Mouse (Mus musculus) hindbrain, embryonic 10.5 days (tissue): ENCODE measurements around the gene Tapbpl. TPM values are rescaled to one million over a fixed set of nuclear protein-coding genes. Genes with fewer than 3 reads are reported as not detected.

Source experiments
- DNase-seq: peaks from one replicate; pipeline ENCODE4 v3.0.0-alpha.2; 2017; ENCODE audit warnings: low spot score
- H3K27ac ChIP-seq: fragments of 300-500 bp; sonication (generic); 2 replicates; pipeline ENCODE4 v1.5.1; 2016; ENCODE audit warnings: mild to moderate bottlenecking, moderate library complexity
- H3K27me3 ChIP-seq: fragments of 300-500 bp; sonication (generic); 2 replicates; pipeline ENCODE4 v1.6.1; 2016; ENCODE audit warnings: mild to moderate bottlenecking; ENCODE audit not compliant: poor library complexity, insufficient read depth, severe bottlenecking
- H3K36me3 ChIP-seq: fragments of 300-500 bp; sonication (generic); 2 replicates; pipeline ENCODE4 v1.6.1; 2016; ENCODE audit warnings: mild to moderate bottlenecking, moderate library complexity
- H3K4me1 ChIP-seq: fragments of 300-500 bp; sonication (generic); replicated peaks from 2 replicates; pipeline ENCODE4 v1.6.1; 2016; ENCODE audit warnings: mild to moderate bottlenecking
- H3K4me3 ChIP-seq: fragments of 300-500 bp; sonication (generic); 2 replicates; pipeline ENCODE4 v1.5.1; 2016; ENCODE audit warnings: mild to moderate bottlenecking, moderate library complexity
- H3K9me3 ChIP-seq: fragments of 300-500 bp; sonication (generic); 2 replicates; pipeline ENCODE4 v1.6.1; 2016; ENCODE audit warnings: mild to moderate bottlenecking, moderate library complexity
- WGBS: fragments of 180-500 bp; shearing (Covaris S2); methylation state at CpG from one replicate; pipeline ENCODE4 v1.1.7; 2016; 5-methylcytosine and 5-hydroxymethylcytosine counted together
- polyA plus RNA-seq: library from polyadenylated mRNA; unstranded; fragments of >200 nt; fragmentation: Nextera tagmentation; extraction: Ambion mirVana; gene quantifications from 2 replicates; pipeline ENCODE4 v1.2.1, GENCODE M21; 2016

Tapbpl gene
- polyA plus RNA-seq, 1 experiment from 2014 or later = 1.9 TPM

- H3K4me3 ChIP-seq = no peak overlapping the region
- DNase-seq = no peak
Measured at GRCm38 (mm10) chr6:125234520-125234828, 2.8 kb upstream of the Tapbpl start.

DNA sequence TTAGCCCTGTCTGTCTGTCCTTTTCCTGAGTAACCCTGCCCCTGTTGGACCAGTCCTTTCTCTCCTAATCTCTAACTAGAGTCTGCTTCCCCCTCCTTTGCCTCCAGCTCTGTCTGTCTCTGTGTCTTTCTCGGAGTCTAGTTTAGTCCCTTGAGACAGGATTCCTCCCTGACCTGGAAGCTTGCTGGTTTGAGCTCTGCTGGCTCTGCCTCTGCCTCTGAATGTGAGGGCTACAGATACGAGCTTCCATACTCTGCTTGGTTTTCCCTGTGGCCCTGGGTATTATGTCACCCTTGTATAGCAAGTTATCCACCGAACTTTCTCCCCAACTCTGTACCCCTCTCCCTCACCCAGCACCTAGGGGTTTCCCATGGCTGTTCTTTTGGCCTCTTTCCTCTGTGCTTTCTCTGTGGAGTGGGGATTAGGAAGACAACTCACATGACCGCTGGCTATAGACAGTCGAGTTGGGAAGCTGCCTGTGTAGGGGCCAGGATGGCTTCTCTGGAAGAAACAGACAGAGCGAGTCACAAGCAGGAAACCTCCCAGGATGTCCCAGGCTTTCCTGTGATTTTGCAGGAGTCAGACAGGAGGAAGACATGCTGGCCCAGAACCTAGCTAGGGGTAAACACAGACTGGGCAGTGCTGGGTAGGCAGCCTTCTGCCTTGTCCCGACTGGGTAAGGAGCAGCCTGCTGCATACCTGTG is 2.3 kb upstream of the Tapbpl start:
- WGBS = 69% methylated on average over 7 of the region's 7 CpGs
- Histone ChIP-seq H3K27me3 (no peaks in the 10 kb centered on the region), H3K9me3 (no peaks in the 10 kb centered on the region), H3K27ac (no peak overlapping the region; the same call in 1 of the 2 replicates), H3K4me1 (peaks cover 47% of the 10 kb centered on the region), H3K36me3 (no peaks in the 10 kb centered on the region), H3K4me3 (no peak overlapping the region)
- no peak for DNase-seq

More at GRCm38 (mm10) chr6:125234520-125234828, 2.8 kb upstream of the Tapbpl start:
- WGBS = 75% methylated on average over 5 of the region's 5 CpGs
- H3K36me3 ChIP-seq = no peaks in the 10 kb centered on the region
- peaks cover 47% of the 10 kb centered on the region for H3K4me1 ChIP-seq
- H3K27ac ChIP-seq = no peak overlapping the region
- no peaks in the 10 kb centered on the region for H3K9me3 ChIP-seq
- H3K27me3 ChIP-seq = no peaks in the 10 kb centered on the region

DNA sequence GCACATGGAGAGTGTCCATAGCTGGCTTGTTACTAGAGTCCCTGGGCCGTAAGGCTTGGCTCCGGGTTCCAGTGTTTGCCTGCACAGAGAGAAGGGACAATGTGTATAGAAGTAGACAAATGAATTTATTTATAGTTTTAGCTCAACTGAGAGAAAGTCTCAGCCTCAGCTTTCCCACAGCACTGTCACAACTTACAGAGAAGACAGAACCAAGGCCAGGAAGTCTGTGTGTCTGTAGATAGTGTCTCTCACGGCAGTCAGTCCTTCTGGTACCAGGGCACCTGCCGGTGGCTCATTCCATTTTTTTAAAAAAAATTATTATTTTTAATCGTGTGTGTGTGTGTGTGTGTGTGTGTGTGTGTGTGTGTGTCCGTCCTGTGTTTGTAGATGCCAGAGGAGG is 856 bp upstream of the Tapbpl start:
- no peak for DNase-seq
- H3K36me3 ChIP-seq = no peaks in the 10 kb centered on the region
- WGBS = 86% methylated on average over 6 of the region's 6 CpGs
- no peaks in the 10 kb centered on the region for H3K9me3 ChIP-seq
- peaks cover 49% of the 10 kb centered on the region for H3K4me1 ChIP-seq
- H3K4me3 ChIP-seq = no peak overlapping the region
- no peak overlapping the region for H3K27ac ChIP-seq
- H3K27me3 ChIP-seq = no peaks in the 10 kb centered on the region

- H3K36me3 ChIP-seq = no peaks in the 10 kb centered on the region
- no peaks in the 10 kb centered on the region for H3K9me3 ChIP-seq
- H3K4me1 ChIP-seq = peaks cover 49% of the 10 kb centered on the region
- no peaks in the 10 kb centered on the region for H3K27me3 ChIP-seq
- H3K4me3 ChIP-seq = peak overlapping the region; percentile 53
- WGBS = 49% methylated on average over 4 of the region's 4 CpGs
- peak overlapping the region; percentile 86 for H3K27ac ChIP-seq
- no peak for DNase-seq
Measured at GRCm38 (mm10) chr6:125232045-125232437, 381 bp upstream of the Tapbpl start.

- peaks cover 40% of the 10 kb centered on the region for H3K4me1 ChIP-seq
- no peaks in the 10 kb centered on the region for H3K27me3 ChIP-seq
- no peak overlapping the region for H3K4me3 ChIP-seq
- H3K36me3 ChIP-seq = no peaks in the 10 kb centered on the region
- DNase-seq = no peak
- H3K9me3 ChIP-seq = no peaks in the 10 kb centered on the region
- peak overlapping the region; percentile 64 for H3K27ac ChIP-seq
- 65% methylated on average over 9 of the region's 9 CpGs for WGBS
Measured at GRCm38 (mm10) chr6:125230571-125230970, 1.1 kb downstream of the Tapbpl start.

- Histone ChIP-seq H3K27me3 (no peaks in the 10 kb centered on the region), H3K4me3 (no peak overlapping the region), H3K36me3 (peaks cover 4% of the 10 kb centered on the region; the same call in 1 of the 2 replicates), H3K9me3 (no peaks in the 10 kb centered on the region), H3K4me1 (peaks cover 7% of the 10 kb centered on the region), H3K27ac (no peak overlapping the region)
- 80% methylated on average over 5 of the region's 5 CpGs for WGBS
- no peak for DNase-seq
Measured at GRCm38 (mm10) chr6:125225518-125226115, 6.0 kb downstream of the Tapbpl start.

DNA sequence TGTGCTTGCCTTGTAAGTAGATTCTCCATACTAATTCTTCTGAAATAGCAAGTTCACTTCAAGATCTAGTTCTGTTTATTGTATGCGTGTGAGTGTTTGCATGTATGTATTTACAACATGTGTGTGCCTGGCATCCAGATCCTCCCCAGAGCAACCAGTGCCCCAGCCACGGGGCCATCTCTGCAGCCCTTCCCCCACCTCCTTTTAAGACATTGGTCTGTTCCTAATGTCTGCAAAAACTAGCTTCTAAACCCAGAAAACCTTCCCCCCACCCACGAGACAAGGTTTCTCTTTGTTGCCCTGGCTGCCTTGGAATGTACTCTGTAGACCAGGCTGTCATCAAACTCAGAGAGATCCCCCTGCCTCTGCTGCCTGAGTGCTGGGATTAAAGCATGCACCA is 9.1 kb downstream of the Tapbpl start:
- 85% methylated on average over 3 of the region's 3 CpGs for WGBS

DNA sequence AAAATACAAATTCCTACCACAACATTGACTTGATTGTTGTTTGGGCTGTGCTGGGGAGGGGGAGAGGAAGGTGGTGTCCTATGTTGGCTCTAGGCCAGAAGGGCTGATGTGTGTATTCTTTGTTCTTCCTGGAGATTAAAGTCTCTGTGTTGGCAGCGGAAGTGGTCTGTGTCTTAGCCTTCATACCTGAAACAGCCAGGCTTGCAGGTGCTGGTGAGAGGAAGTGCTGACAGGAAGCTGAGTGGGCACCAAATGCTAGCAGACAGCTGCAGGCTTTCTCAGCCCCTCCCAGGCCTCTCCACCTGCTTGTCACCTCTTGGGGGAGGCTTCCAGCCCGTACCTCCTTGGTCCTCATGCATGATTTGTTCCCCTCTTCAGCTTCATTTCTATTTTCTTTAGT is 9.5 kb downstream of the Tapbpl start:
- Histone ChIP-seq H3K27me3 (peaks cover under 1% of the 10 kb centered on the region; the same call in 1 of the 2 replicates), H3K36me3 (peaks cover 4% of the 10 kb centered on the region; the same call in 1 of the 2 replicates), H3K9me3 (no peaks in the 10 kb centered on the region), H3K27ac (no peak overlapping the region), H3K4me1 (no peaks in the 10 kb centered on the region), H3K4me3 (no peak overlapping the region)
- no peak for DNase-seq
- 69% methylated on average over 2 of the region's 2 CpGs for WGBS

More for the DNA sequence above, 9.1 kb downstream of the Tapbpl start:
- Histone ChIP-seq H3K27ac (no peak overlapping the region), H3K9me3 (no peaks in the 10 kb centered on the region), H3K4me3 (no peak overlapping the region), H3K36me3 (peaks cover 4% of the 10 kb centered on the region; the same call in 1 of the 2 replicates), H3K4me1 (no peaks in the 10 kb centered on the region), H3K27me3 (no peaks in the 10 kb centered on the region; the same call in 1 of the 2 replicates)
- DNase-seq = no peak

DNA sequence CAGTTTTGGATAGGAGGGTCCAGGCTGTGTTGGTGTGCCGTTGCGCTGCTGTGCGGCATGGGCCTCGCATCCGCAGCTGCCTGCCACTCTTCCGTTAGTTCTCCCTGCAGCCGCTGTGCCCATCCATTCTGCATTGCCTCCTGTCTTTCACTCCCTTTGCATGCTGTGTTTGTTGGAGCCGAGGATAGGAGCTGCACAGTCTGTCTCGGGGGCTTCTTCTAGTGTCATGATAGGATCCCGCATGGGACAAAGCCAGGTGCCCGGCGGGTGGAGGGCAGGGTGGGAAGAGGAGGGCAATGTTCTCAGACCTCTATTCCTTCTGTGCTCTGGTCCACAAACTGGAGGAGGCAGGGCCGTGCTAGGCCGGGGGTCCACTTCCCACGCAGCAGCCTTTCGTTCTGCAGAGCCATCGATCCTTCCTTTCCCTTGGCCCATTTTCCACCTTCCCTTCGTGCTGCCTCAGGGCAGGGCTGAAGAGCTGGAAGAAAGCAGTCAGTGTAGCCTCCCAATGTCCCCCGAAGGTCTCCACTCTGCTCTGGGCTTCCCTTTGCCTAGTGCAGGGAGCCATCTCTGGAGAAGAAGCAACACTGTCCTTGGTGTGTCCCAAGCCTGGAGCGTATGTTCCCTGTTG is 10.4 kb downstream of the Tapbpl start:
- H3K4me1 ChIP-seq = peaks cover 4% of the 10 kb centered on the region
- no peaks in the 10 kb centered on the region for H3K9me3 ChIP-seq
- WGBS = 90% methylated on average over 20 of the region's 20 CpGs
- no peak overlapping the region for H3K4me3 ChIP-seq
- peaks cover 4% of the 10 kb centered on the region; the same call in 1 of the 2 replicates for H3K36me3 ChIP-seq
- H3K27ac ChIP-seq = no peak overlapping the region
- no peak for DNase-seq
- peaks cover 9% of the 10 kb centered on the region for H3K27me3 ChIP-seq

DNA sequence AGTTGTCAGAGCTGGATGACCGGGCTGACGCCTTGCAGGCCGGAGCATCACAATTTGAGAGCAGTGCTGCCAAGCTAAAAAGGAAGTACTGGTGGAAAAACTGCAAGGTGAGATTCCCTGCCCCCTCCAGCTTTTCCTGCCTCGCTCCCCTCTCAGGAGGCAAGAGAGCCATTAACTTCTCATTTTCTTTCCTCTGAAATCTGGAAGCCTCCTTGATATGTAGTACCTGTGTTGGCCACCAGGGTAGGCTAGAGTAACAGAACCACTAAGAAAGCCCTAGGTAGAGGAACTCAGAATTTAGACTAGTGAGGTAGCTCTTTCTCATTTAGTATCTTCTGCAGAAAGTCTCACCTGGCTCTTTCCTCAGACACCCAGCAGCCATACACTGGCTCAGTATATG is 12.7 kb downstream of the Tapbpl start:
- H3K4me3 ChIP-seq = no peak overlapping the region
- peak; percentile 31 for DNase-seq
- peaks cover 10% of the 10 kb centered on the region for H3K27me3 ChIP-seq
- WGBS = 79% methylated on average over 4 of the region's 4 CpGs
- peaks cover 15% of the 10 kb centered on the region for H3K4me1 ChIP-seq
- H3K9me3 ChIP-seq = no peaks in the 10 kb centered on the region
- no peaks in the 10 kb centered on the region for H3K36me3 ChIP-seq
- H3K27ac ChIP-seq = no peak overlapping the region

DNA sequence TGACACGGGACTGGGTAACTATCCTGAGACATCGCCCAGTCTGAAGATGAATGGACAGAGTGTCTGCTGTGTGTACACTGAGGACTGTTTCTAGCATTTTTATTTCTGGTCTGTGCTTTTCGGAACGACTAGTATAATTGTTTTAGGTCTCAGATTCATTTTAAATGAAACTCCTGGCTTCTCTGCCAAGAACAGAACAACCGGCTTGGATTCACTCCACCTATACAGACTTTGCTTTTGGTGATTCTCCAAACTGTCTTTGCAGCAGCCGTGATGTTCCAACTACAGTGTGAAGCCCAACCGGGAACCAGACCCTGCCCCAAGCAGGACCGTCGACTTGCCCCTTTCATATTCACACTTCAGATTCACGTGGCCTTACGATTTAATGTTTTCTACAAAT is 13.8 kb downstream of the Tapbpl start:
- no peaks in the 10 kb centered on the region for H3K36me3 ChIP-seq
- H3K4me1 ChIP-seq = peaks cover 15% of the 10 kb centered on the region
- H3K27me3 ChIP-seq = peaks cover 20% of the 10 kb centered on the region
- 89% methylated on average over 11 of the region's 11 CpGs for WGBS
- no peak overlapping the region for H3K27ac ChIP-seq
- no peak overlapping the region for H3K4me3 ChIP-seq
- no peak for DNase-seq
- H3K9me3 ChIP-seq = no peaks in the 10 kb centered on the region

DNA sequence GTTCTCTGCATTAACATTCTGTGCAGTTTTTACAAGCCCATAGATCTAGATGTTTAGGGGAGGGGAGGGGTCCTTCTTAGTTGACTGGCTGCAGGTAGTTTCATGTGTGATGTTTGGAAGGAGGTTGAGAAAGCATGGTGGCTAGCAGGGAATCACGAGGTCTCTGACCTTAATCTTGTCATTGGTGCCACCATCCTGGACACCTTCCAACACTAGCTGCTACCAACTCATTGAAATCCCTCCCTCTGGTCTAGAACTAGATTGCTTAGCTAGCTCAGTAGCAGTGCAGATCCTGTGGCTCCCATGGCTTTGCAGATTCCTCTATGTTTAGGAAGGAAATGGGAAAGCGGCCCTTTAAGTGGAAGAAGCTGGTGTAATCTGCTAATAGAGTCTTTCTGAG is 14.8 kb downstream of the Tapbpl start:
- no peak overlapping the region for H3K27ac ChIP-seq
- no peak for DNase-seq
- peaks cover 15% of the 10 kb centered on the region for H3K4me1 ChIP-seq
- H3K4me3 ChIP-seq = no peak overlapping the region; the same call in 1 of the 2 replicates
- peaks cover 21% of the 10 kb centered on the region for H3K27me3 ChIP-seq
- WGBS = 82% methylated on average over 2 of the region's 2 CpGs
- H3K9me3 ChIP-seq = no peaks in the 10 kb centered on the region
- H3K36me3 ChIP-seq = no peaks in the 10 kb centered on the region
